Mouse (Mus musculus) lung, embryonic 16.5 days (tissue): ENCODE measurements around the gene Id1. TPM values are rescaled to one million over a fixed set of nuclear protein-coding genes. Genes with fewer than 3 reads are reported as not detected.

Experiments
- ATAC-seq: fragments of 200-750 bp; cut with Nextera tagmentation; 2 replicates; pipeline ENCODE4 v1.8.0; 2017; ENCODE audit warnings: low read depth, mild to moderate bottlenecking, moderate library complexity
- H3K27ac ChIP-seq: fragments of 300-500 bp; sonication (generic); 2 replicates; pipeline ENCODE4 v1.5.1; 2014; ENCODE audit warnings: mild to moderate bottlenecking, control low read depth, low read length
- H3K27me3 ChIP-seq: fragments of 300-500 bp; sonication (generic); 2 replicates; pipeline ENCODE4 v1.6.1; 2014; ENCODE audit warnings: low read depth, low read length, mixed read lengths; ENCODE audit not compliant: control insufficient read depth, insufficient read depth
- H3K36me3 ChIP-seq: fragments of 300-500 bp; sonication (generic); 2 replicates; pipeline ENCODE4 v1.6.1; 2014; ENCODE audit warnings: low read length; ENCODE audit not compliant: control insufficient read depth, insufficient read depth
- H3K4me1 ChIP-seq: fragments of 300-500 bp; sonication (generic); replicated peaks from 2 replicates; pipeline ENCODE4 v1.6.1; 2014; ENCODE audit warnings: low read length, mixed read lengths; ENCODE audit not compliant: control insufficient read depth, insufficient read depth
- H3K4me2 ChIP-seq: fragments of 300-500 bp; sonication (generic); 2 replicates; pipeline ENCODE4 v1.6.1; 2014; ENCODE audit warnings: low read depth, low read length, control low read depth
- H3K4me3 ChIP-seq: fragments of 300-500 bp; sonication (generic); 2 replicates; pipeline ENCODE4 v1.5.1; 2014; ENCODE audit warnings: mild to moderate bottlenecking, low read length, control low read depth
- H3K9ac ChIP-seq: fragments of 300-500 bp; sonication (generic); 2 replicates; pipeline ENCODE4 v1.6.1; 2014; ENCODE audit warnings: low read length, control low read depth
- H3K9me3 ChIP-seq: fragments of 300-500 bp; sonication (generic); 2 replicates; pipeline ENCODE4 v1.6.1; 2016; ENCODE audit warnings: low read length; ENCODE audit not compliant: control insufficient read depth
- WGBS: fragments of 180-500 bp; shearing (Covaris S2); extraction: QIAGEN DNeasy Blood & Tissue Kit; methylation state at CpG from one replicate; pipeline ENCODE4 v1.1.7; 2014; 5-methylcytosine and 5-hydroxymethylcytosine counted together
- polyA plus RNA-seq: library from polyadenylated mRNA; unstranded; fragments of >200 nt; fragmentation: Nextera tagmentation; extraction: Ambion mirVana; gene quantifications from 2 replicates; pipeline ENCODE4 v1.2.1, GENCODE M21; 2015

Id1 gene
- 186 and 189 TPM in 2 replicates for polyA plus RNA-seq

DNA sequence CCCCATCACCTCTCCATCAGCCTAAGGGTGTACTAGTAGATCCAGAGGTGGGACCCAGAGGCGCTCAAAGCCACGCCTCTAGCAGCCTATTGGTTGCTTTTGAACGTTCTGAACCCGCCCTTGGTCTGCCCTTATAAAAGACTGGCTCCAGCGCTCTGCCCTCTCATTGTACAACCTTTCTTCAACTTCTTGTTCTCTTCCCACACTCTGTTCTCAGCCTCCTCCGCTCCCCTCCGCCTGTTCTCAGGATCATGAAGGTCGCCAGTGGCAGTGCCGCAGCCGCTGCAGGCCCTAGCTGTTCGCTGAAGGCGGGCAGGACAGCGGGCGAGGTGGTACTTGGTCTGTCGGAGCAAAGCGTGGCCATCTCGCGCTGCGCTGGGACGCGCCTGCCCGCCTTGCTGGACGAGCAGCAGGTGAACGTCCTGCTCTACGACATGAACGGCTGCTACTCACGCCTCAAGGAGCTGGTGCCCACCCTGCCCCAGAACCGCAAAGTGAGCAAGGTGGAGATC, at the start of gene Id1:
Gene Id1 (plus strand): TSS at position 162 of the 512 bp plus-strand sequence.
- Histone ChIP-seq H3K36me3 (no peaks in the 10 kb centered on the region), H3K27ac (peak within 1 kb of the TSS; percentile 98), H3K4me1 (peaks cover 50% of the 10 kb centered on the region), H3K4me2 (peak within 1 kb of the TSS; percentile 93), H3K9me3 (no peaks in the 10 kb centered on the region), H3K4me3 (peak within 1 kb of the TSS; percentile 78), H3K9ac (peak within 1 kb of the TSS; percentile 90), H3K27me3 (no peaks in the 10 kb centered on the region)
- ATAC-seq, result peak; percentile 71
- under 1% methylated on average over 28 of the region's 28 CpGs for WGBS

DNA sequence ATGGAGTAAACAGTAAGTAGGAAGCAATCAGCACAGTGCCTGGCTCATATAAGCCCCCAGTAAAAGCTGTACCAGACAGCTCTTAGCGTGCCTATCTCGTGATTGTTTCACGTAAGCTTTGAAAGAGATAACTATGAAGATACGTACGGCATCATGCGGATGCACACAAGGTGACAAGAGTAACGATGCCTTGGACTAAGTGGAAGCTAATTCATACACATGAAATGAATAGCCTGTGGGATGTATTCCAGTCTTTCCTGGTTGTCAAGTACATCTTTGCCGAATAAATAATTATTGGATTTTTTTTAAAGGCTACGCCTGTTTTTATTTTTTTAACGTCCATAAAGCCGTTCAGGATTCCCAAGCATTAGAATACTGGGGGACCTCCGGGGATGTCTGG, 49.7 kb upstream of the Id1 start:
- H3K27ac ChIP-seq, result peak overlapping the region; percentile 38; the same call in 1 of the 2 replicates
- H3K4me3 ChIP-seq, result peak overlapping the region; percentile 59
- WGBS, result 58% methylated on average over 12 of the region's 12 CpGs
- H3K27me3 ChIP-seq, result no peaks in the 10 kb centered on the region
- peak overlapping the region; percentile 57 for H3K9ac ChIP-seq
- peaks cover 67% of the 10 kb centered on the region for H3K36me3 ChIP-seq
- H3K9me3 ChIP-seq, result peaks cover 8% of the 10 kb centered on the region
- peak overlapping the region; percentile 49 for H3K4me2 ChIP-seq
- peaks cover 3% of the 10 kb centered on the region; the same call in 1 of the 2 replicates for H3K4me1 ChIP-seq
- no peak for ATAC-seq

DNA sequence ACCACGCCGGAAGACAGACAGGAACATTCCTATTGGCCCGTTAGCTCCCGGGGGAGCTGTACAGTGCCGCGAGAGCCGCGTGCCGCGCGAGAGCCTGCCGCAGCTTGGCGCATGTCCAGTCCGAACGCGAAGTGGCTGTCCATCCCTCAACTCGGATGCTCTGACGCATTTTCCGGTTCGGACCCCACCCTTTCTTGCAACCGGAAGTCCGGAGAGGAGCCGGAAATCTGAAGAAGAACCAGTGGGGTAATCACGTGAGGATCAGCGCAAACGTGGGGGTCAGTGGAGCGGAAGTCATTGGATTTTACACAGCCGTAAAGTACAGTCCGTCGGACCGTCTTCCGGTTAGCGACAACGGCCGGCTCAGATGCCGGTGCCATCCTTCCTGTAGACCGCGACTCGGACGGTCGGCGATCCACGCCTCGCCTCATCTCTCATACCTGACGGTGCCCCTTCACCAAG, 49.2 kb upstream of the Id1 start, which contains the start of gene Mcts2:
Gene Mcts2 (plus strand): TSS at position 230 of the 462 bp plus-strand sequence.
- peak within 1 kb of the TSS; percentile 59 for H3K4me3 ChIP-seq
- peak within 1 kb of the TSS; percentile 65 for H3K4me2 ChIP-seq
- H3K9ac ChIP-seq, result peak within 1 kb of the TSS; percentile 60
- H3K27me3 ChIP-seq, result no peaks in the 10 kb centered on the region
- H3K9me3 ChIP-seq, result peaks cover 8% of the 10 kb centered on the region
- H3K27ac ChIP-seq, result peak within 1 kb of the TSS; percentile 44; the same call in 1 of the 2 replicates
- ATAC-seq, result peak; percentile 96
- 59% methylated on average over 45 of the region's 45 CpGs for WGBS
- H3K36me3 ChIP-seq, result peaks cover 63% of the 10 kb centered on the region
- peaks cover 3% of the 10 kb centered on the region; the same call in 1 of the 2 replicates for H3K4me1 ChIP-seq

DNA sequence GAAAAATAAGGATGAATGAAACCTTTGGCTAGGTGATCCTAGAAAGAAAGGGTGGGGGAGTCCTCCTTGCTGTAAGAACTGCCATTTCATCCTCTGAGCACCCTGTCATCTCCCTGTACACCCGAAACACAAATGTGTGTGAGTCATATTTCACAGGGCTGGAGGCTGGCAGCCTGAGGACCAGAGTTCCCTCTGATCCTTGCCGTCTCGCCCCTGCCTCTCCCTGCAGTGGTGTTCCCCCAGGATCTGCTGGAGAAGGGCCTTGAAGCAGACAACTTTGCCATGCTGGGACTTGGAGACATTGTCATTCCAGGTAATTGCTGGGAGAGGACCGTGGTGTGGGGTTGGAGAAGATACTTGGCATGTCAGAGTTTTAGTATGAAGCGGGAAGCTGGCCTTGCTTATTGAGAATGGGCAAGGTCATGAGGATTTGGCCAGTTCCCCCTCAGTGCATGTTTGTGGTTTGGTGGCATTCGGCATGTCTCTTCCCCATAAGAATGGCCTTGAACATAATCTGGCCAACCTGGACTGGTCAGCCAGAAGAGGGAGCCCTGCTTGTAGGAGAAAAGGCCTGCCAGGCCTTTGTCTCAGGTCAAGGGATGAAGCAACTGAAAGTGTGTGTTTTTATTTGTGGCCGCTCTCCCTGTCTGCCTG, 44.4 kb upstream of the Id1 start:
- no peak for ATAC-seq
- WGBS, result 70% methylated on average over 7 of the region's 7 CpGs
- H3K27me3 ChIP-seq, result no peaks in the 10 kb centered on the region
- H3K4me1 ChIP-seq, result peaks cover 19% of the 10 kb centered on the region
- no peak overlapping the region for H3K9ac ChIP-seq
- H3K27ac ChIP-seq, result no peak overlapping the region
- H3K4me2 ChIP-seq, result no peak overlapping the region
- no peak overlapping the region for H3K4me3 ChIP-seq
- H3K9me3 ChIP-seq, result peaks cover 5% of the 10 kb centered on the region; the same call in 1 of the 2 replicates
- peaks cover 24% of the 10 kb centered on the region for H3K36me3 ChIP-seq

DNA sequence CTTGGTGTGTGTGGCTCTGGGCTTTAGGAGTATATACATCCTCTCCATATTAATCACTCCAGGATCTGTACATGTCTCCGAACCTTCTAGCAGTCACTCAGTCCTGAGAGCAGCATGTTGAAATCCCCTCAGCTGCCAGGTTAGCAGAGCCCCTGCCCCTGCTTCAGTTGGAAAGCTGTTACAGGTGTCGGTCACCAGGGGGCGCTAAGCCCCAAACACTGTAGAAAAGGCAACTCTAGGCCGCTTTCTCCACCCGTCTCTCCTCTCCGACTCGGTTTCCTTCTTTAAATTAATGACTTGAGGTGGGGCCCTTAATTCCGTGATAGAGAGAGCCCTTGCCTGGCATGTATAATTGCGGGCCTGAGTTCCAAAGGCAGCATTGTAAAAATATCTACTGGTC, 42.8 kb upstream of the Id1 start:
- no peak overlapping the region for H3K4me3 ChIP-seq
- H3K9ac ChIP-seq, result peak overlapping the region; percentile 45

DNA sequence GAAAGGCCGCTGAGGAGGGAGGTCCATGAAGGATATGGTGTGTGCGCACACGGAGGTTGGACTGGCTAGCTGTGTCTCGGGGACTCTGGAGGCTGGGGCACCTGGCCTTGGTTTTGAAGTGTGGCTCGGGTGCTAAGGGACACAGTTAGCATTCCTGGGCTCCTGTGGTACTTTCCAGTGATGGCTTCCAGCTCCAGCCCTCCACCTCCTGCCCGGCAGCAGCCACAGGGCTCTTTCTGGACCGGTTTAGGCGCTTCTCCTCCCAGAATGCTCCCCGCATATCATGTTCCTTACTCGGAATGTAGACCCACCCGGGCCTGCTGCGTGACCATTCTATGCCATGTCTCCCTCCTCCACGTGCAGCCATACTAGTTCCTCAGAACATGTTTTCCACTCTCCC, 42.3 kb upstream of the Id1 start:
- H3K9me3 ChIP-seq, result no peaks in the 10 kb centered on the region
- WGBS, result 82% methylated on average over 13 of the region's 13 CpGs
- no peak for ATAC-seq
- H3K27ac ChIP-seq, result peak overlapping the region; percentile 48
- H3K27me3 ChIP-seq, result no peaks in the 10 kb centered on the region
- H3K36me3 ChIP-seq, result peaks cover 12% of the 10 kb centered on the region
- H3K4me2 ChIP-seq, result peak overlapping the region; percentile 42
- H3K4me1 ChIP-seq, result peaks cover 19% of the 10 kb centered on the region
- no peak overlapping the region for H3K4me3 ChIP-seq
- H3K9ac ChIP-seq, result peak overlapping the region; percentile 45

More for the DNA sequence above, 42.8 kb upstream of the Id1 start:
- Histone ChIP-seq H3K9me3 (no peaks in the 10 kb centered on the region), H3K27ac (peak overlapping the region; percentile 48), H3K36me3 (peaks cover 14% of the 10 kb centered on the region), H3K4me1 (peaks cover 19% of the 10 kb centered on the region), H3K4me2 (peak overlapping the region; percentile 42), H3K27me3 (no peaks in the 10 kb centered on the region)
- ATAC-seq, result peak; percentile 12; the same call in 1 of the 2 replicates
- WGBS, result 9% methylated on average over 9 of the region's 9 CpGs

DNA sequence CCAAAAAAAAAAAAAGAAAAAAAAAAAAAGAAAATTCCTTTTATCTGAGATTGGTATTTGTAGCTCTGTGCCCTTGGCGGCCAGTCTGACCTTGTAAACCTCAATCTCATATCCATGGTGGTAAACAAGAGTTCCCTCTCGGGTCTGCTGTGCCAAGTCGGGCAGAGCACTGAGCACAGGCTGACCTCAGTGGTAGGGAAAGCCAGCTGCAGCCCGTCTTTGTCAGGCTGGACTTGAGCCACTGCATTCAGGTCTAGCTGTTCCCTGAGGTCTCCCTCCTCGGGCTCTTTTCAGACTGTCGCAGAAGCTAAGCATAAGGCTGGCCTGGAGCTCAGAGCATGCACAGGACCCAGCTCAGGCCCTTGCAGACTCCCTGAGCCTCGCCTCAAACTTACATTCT, 41.3 kb upstream of the Id1 start:
- Histone ChIP-seq H3K4me1 (peaks cover 19% of the 10 kb centered on the region), H3K36me3 (peaks cover 9% of the 10 kb centered on the region), H3K9ac (no peak overlapping the region), H3K4me3 (no peak overlapping the region), H3K4me2 (no peak overlapping the region), H3K9me3 (no peaks in the 10 kb centered on the region), H3K27ac (peak overlapping the region; percentile 48), H3K27me3 (no peaks in the 10 kb centered on the region)
- 34% methylated on average over 7 of the region's 7 CpGs for WGBS
- peak; percentile 83 for ATAC-seq

DNA sequence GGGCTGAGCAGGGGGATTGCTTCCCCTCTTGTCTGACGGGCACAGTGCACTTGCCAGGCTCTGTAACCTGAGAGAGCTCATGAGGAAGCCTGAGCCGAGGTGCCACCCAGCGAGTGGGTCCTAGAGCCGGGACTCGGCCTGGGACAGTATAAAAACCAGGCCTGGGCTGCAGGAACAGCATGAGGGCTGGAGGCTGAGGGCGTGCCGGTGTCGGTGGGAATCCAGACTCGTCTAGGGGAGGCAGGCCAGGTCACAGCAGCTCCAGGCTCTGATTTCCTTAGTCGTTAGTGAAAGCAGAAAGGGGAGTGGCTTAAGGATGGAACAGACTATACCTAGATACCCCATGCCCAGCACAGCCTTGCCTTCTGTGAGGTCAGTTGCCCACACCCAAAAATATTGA, 40.0 kb upstream of the Id1 start:
- H3K4me2 ChIP-seq, result no peak overlapping the region
- H3K9me3 ChIP-seq, result no peaks in the 10 kb centered on the region
- peaks cover 19% of the 10 kb centered on the region for H3K4me1 ChIP-seq
- H3K27ac ChIP-seq, result peak overlapping the region; percentile 48
- WGBS, result 64% methylated on average over 10 of the region's 10 CpGs
- peak overlapping the region; percentile 67 for H3K9ac ChIP-seq
- H3K4me3 ChIP-seq, result no peak overlapping the region
- H3K27me3 ChIP-seq, result no peaks in the 10 kb centered on the region
- H3K36me3 ChIP-seq, result peaks cover 18% of the 10 kb centered on the region
- ATAC-seq, result no peak

DNA sequence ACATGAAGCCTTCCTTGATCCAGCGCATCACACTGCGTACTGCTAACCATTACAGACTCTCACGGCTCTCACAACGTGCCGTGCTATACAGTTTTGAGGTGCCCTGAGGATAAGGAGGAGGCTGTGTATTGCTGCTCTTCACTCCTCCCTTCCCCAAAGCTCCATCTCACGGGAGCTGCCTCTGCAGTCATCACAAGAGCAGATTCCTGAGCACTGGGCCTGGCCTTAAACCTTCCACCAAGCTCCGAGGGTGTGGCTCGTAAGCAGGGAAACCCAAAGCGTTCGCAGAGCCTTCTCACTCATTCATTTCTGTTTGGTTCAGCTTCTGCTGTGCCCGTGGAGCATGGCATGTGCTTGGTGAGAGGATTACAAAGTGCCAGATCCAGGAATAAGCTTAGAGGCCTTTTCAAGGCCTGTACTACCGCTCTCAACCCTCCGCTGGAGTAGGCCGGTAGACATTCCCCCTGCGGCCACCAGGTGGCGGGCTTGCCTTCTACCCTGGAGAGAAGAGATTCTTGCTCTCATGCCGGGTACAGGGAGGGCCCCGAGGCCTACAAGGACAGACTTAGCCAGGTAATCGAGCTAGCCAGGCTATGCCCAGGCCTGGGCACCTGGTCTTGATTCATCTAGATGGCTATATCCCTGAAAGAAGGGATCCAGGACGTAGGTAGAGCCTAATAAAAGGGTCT, 39.4 kb upstream of the Id1 start:
- peak overlapping the region; percentile 67 for H3K9ac ChIP-seq
- peak; percentile 58 for ATAC-seq
- H3K4me2 ChIP-seq, result no peak overlapping the region
- peak overlapping the region; percentile 48 for H3K27ac ChIP-seq
- H3K9me3 ChIP-seq, result no peaks in the 10 kb centered on the region
- 42% methylated on average over 20 of the region's 20 CpGs for WGBS
- no peaks in the 10 kb centered on the region for H3K27me3 ChIP-seq
- peaks cover 19% of the 10 kb centered on the region for H3K4me1 ChIP-seq
- no peak overlapping the region for H3K4me3 ChIP-seq
- peaks cover 24% of the 10 kb centered on the region for H3K36me3 ChIP-seq
